Comparison of ENCODE assay signal across 20 mouse cellular contexts in the genomic region with DNA sequence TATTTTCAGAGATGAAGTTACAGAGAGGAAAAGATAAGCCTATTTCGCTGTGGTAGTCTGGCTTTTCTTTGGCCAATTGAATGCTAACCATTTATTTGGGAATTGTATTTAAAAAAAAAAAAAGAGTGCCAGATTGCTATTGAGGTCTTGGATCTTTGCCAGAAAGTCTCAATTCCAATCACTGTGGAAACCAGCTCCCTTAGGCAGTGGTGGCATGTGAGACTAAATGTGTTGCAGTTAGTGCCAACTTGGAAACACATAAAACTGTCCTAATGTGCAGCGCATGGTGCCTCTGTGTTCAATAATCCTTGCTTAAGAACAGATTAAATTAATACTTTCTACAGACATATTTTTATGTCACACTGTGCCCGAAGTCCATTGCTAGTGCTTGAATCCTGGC. TPM values are rescaled to one million over a fixed set of nuclear protein-coding genes. Genes with fewer than 3 reads are reported as not detected.
DNase-seq lines count a peak whose midpoint lies in the region; ATAC-seq and TF ChIP-seq lines count a peak whose summit lies in the region.
"Had no signal": no experiment of that assay in that cellular context is flagged by ENCODE, and none has a peak within 500 bp of the region (broad histone marks: within the 10 kb centered on the region; RNA-seq: fewer than 3 reads in every experiment).

No protein-coding gene starts in this region.

- H3K27me3 ChIP-seq in forebrain, embryonic 13.5 days = no peaks in the 10 kb centered on the region
- H3K27me3 ChIP-seq in forebrain, embryonic 10.5 days (ENCODE audit: poor library complexity, severe bottlenecking) = no peaks in the 10 kb centered on the region; the same call in 1 of the 2 replicates
- no peaks in the 10 kb centered on the region for H3K27me3 ChIP-seq in forebrain, postnatal 0 days (ENCODE audit: insufficient read depth, low read length)
- H3K27me3 ChIP-seq: liver, embryonic 13.5 days; neural tube, embryonic 12.5 days had no signal

- H3K4me2 ChIP-seq in forebrain, embryonic 13.5 days = no peak overlapping the region
- no peak overlapping the region for H3K4me2 ChIP-seq in forebrain, postnatal 0 days (ENCODE audit: low read depth)
- H3K4me2 ChIP-seq: liver, embryonic 13.5 days; midbrain, embryonic 11.5 days; neural tube, embryonic 12.5 days had no signal

- H3K9ac ChIP-seq in forebrain, embryonic 13.5 days = no peak overlapping the region
- H3K9ac ChIP-seq in forebrain, postnatal 0 days = no peak overlapping the region
- H3K9ac ChIP-seq: liver, embryonic 13.5 days; neural tube, embryonic 12.5 days had no signal

- H3K27ac ChIP-seq in forebrain, embryonic 13.5 days = no peak overlapping the region
- H3K27ac ChIP-seq in forebrain, embryonic 10.5 days = no peak overlapping the region
- peak overlapping the region; percentile 61 for H3K27ac ChIP-seq in layer of hippocampus, adult 2 months
- no peak overlapping the region for H3K27ac ChIP-seq in forebrain, postnatal 0 days (ENCODE audit: low read depth, low read length)
- H3K27ac ChIP-seq: heart, adult 2 months; liver, embryonic 13.5 days; neural tube, embryonic 12.5 days had no signal

- DNase-seq in forebrain, embryonic 10.5 days (ENCODE audit: extremely low spot score, low spot score) = no peak
- peak in 1 of 2 experiments; percentile 39 for DNase-seq in layer of hippocampus, adult 2 months (ENCODE audit: low spot score in 2 of 2)
- DNase-seq in layer of hippocampus, postnatal 36 days = no peak
- peak; percentile 54 for DNase-seq in brain, adult 2 months (ENCODE audit: low read depth, low spot score)
- peak; percentile 9 for DNase-seq in forebrain, postnatal 0 days
- no peak for DNase-seq in spleen, postnatal 36 days (ENCODE audit: low spot score in 2 of 2)
- DNase-seq: adrenal gland, adult 8-10 months; heart, adult 2 months; kidney, postnatal 10 days; liver, embryonic 13.5 days; lung, postnatal 14 days had no signal

- H3K9me3 ChIP-seq in forebrain, embryonic 13.5 days (replicated peaks) = no peaks in the 10 kb centered on the region
- H3K9me3 ChIP-seq in forebrain, embryonic 10.5 days = no peaks in the 10 kb centered on the region
- H3K9me3 ChIP-seq in forebrain, postnatal 0 days (ENCODE audit: low read length) = no peaks in the 10 kb centered on the region
- H3K9me3 ChIP-seq: liver, embryonic 13.5 days; neural tube, embryonic 12.5 days had no signal

- H3K36me3 ChIP-seq in forebrain, embryonic 13.5 days (ENCODE audit: poor library complexity, severe bottlenecking) = no peaks in the 10 kb centered on the region
- H3K36me3 ChIP-seq in forebrain, embryonic 10.5 days (replicated peaks) = no peaks in the 10 kb centered on the region
- no peaks in the 10 kb centered on the region for H3K36me3 ChIP-seq in forebrain, postnatal 0 days (ENCODE audit: insufficient read depth)
- H3K36me3 ChIP-seq: liver, embryonic 13.5 days; neural tube, embryonic 12.5 days had no signal

- no peak for TF ChIP-seq CTCF in layer of hippocampus, adult 2 months (conservative IDR thresholded peaks at IDR 0.05)
- no peak for TF ChIP-seq CTCF in forebrain, postnatal 0 days (IDR thresholded peaks at IDR 0.05; ENCODE audit: low read depth)

- peak; percentile 86 for ATAC-seq in forebrain, embryonic 13.5 days
- peak; percentile 68 for ATAC-seq in forebrain, postnatal 0 days

- 53% methylated on average over 3 of the region's 3 CpGs for WGBS in forebrain, embryonic 13.5 days
- WGBS in forebrain, embryonic 10.5 days = 89% methylated on average over 3 of the region's 3 CpGs
- WGBS in forebrain, postnatal 0 days = 49% methylated on average over 3 of the region's 3 CpGs

- H3K4me1 ChIP-seq in forebrain, embryonic 13.5 days = no peaks in the 10 kb centered on the region
- H3K4me1 ChIP-seq in forebrain, embryonic 10.5 days = no peaks in the 10 kb centered on the region
- no peaks in the 10 kb centered on the region for H3K4me1 ChIP-seq in forebrain, postnatal 0 days (ENCODE audit: insufficient read depth)
- H3K4me1 ChIP-seq: liver, embryonic 13.5 days; neural tube, embryonic 12.5 days had no signal

- H3K4me3 ChIP-seq in forebrain, embryonic 13.5 days = no peak overlapping the region
- no peak overlapping the region for H3K4me3 ChIP-seq in forebrain, embryonic 10.5 days
- H3K4me3 ChIP-seq in layer of hippocampus, adult 2 months = no peak overlapping the region
- no peak overlapping the region for H3K4me3 ChIP-seq in forebrain, postnatal 0 days (ENCODE audit: low read depth, low read length)
- H3K4me3 ChIP-seq: heart, adult 2 months; liver, embryonic 13.5 days; neural tube, embryonic 12.5 days had no signal

RNA-seq across cellular contexts. Expression of a gene that starts 50.1 kb away (rescaled TPM):
- polyA plus RNA-seq in forebrain, embryonic 13.5 days (2015; fragmentation: Nextera tagmentation; extraction: Ambion mirVana) = not detected in 2 replicates
- not detected in 2 replicates for polyA plus RNA-seq in forebrain, embryonic 10.5 days (2016; fragmentation: Nextera tagmentation; extraction: Ambion mirVana)
- not detected for total RNA-seq in layer of hippocampus, adult 2 months (2021)
- total RNA-seq in layer of hippocampus, postnatal 36 days (2021) = not detected
- not detected in 2 replicates for total RNA-seq in forebrain, postnatal 0 days (2014; rRNA removed)
- polyA plus RNA-seq in forebrain, postnatal 0 days (2015; fragmentation: Nextera tagmentation; extraction: Ambion mirVana) = not detected in 2 replicates
- total RNA-seq: adrenal gland, adult 8-10 months; heart, adult 2 months; left cerebral cortex, postnatal 10 days had no signal
- polyA plus RNA-seq: C2C12; heart, adult 2 months; heart, postnatal 0 days; intestine, embryonic 14.5 days; liver, embryonic 13.5 days; midbrain, embryonic 11.5 days; neural tube, embryonic 12.5 days; spleen, adult 2 months; urinary bladder, adult 2 months had no signal

Comparison
In these comparisons a context has a peak if more than half of its experiments do, and no peak if none do; other contexts are left out.
1. DNase-seq: peak in brain, adult 2 months (single experiment) and forebrain, postnatal 0 days (single experiment); none in forebrain, embryonic 10.5 days (single experiment), layer of hippocampus, postnatal 36 days (0 of 2) and spleen, postnatal 36 days (0 of 2).